Mouse (Mus musculus) neural tube, embryonic 13.5 days (tissue): Measurements from ENCODE around the gene Osbp. TPM values are rescaled to one million over a fixed set of nuclear protein-coding genes. Genes with fewer than 3 reads are reported as not detected.

Source experiments
- ATAC-seq: fragments of 200-750 bp; cut with Nextera tagmentation; 2 replicates; pipeline ENCODE4 v1.8.0; 2017; ENCODE audit warnings: low read depth, mild to moderate bottlenecking, moderate TSS enrichment, moderate library complexity
- H3K27ac ChIP-seq: fragments of 300-500 bp; sonication (generic); replicated peaks from 2 replicates; pipeline ENCODE4 v1.5.1; 2015; ENCODE audit warnings: moderate library complexity, mild to moderate bottlenecking, inconsistent platforms
- H3K27me3 ChIP-seq: fragments of 300-500 bp; sonication (generic); 2 replicates; pipeline ENCODE4 v1.6.1; 2015; ENCODE audit warnings: mild to moderate bottlenecking, inconsistent platforms
- H3K36me3 ChIP-seq: fragments of 300-500 bp; sonication (generic); 2 replicates; pipeline ENCODE4 v1.6.1; 2015; ENCODE audit warnings: mild to moderate bottlenecking, inconsistent platforms
- H3K4me1 ChIP-seq: fragments of 300-500 bp; sonication (generic); replicated peaks from 2 replicates; pipeline ENCODE4 v1.6.1; 2015; ENCODE audit warnings: inconsistent platforms
- H3K4me2 ChIP-seq: fragments of 300-500 bp; sonication (generic); 2 replicates; pipeline ENCODE4 v1.6.1; 2015; ENCODE audit warnings: inconsistent platforms, mild to moderate bottlenecking, moderate library complexity
- H3K4me3 ChIP-seq: fragments of 300-500 bp; sonication (generic); 2 replicates; pipeline ENCODE4 v1.5.1; 2015; ENCODE audit warnings: mild to moderate bottlenecking, inconsistent platforms
- H3K9ac ChIP-seq: fragments of 300-500 bp; sonication (generic); 2 replicates; pipeline ENCODE4 v1.6.1; 2015; ENCODE audit warnings: moderate library complexity, mild to moderate bottlenecking, inconsistent platforms
- H3K9me3 ChIP-seq: fragments of 300-500 bp; sonication (generic); 2 replicates; pipeline ENCODE4 v1.6.1; 2016; ENCODE audit warnings: inconsistent platforms
- WGBS: fragments of 180-500 bp; shearing (Covaris S2); methylation state at CpG from one replicate; pipeline ENCODE4 v1.1.7; 2015; 5-methylcytosine and 5-hydroxymethylcytosine counted together
- polyA plus RNA-seq: library from polyadenylated mRNA; unstranded; fragments of >200 nt; fragmentation: Nextera tagmentation; extraction: Ambion mirVana; gene quantifications from 2 replicates; pipeline ENCODE4 v1.2.1, GENCODE M21; 2015

The Osbp gene
- polyA plus RNA-seq, 1 experiment from 2014 or later = 4.5 TPM

DNA sequence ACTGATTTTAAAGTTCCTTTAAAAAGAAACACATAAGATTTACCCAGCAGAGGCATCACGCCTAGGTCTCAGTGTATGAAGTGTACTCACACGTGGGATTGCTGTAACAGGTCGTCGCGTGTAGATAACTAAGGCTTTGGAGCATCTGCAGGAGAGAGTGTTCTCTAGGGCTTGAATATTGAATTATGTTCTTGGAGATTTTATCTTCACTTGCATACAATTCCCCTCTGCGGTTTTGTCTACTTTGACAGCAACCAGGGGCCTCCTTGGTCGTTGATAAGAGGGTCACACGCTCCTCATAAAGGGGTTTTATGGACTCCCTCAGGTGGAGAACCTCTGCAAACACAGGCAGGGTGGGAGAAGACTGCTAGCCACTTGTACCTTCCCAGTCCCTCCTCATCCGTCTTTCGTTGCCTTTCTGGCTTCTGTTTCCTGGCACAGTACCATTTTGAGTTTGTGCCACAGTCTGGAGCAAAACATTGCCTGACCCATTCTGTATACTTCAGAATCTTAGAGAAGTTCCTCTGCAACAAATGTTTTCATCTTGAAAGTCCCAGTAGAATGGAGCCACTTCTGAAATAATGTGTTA, 26.8 kb downstream of the Osbp start:
- H3K4me1 ChIP-seq = no peaks in the 10 kb centered on the region
- peaks cover 79% of the 10 kb centered on the region for H3K36me3 ChIP-seq
- H3K9me3 ChIP-seq = no peaks in the 10 kb centered on the region
- no peak for ATAC-seq
- 90% methylated on average over 10 of the region's 10 CpGs for WGBS
- no peak overlapping the region for H3K9ac ChIP-seq
- H3K4me3 ChIP-seq = no peak overlapping the region
- no peak overlapping the region for H3K4me2 ChIP-seq
- no peak overlapping the region for H3K27ac ChIP-seq
- H3K27me3 ChIP-seq = no peaks in the 10 kb centered on the region

DNA sequence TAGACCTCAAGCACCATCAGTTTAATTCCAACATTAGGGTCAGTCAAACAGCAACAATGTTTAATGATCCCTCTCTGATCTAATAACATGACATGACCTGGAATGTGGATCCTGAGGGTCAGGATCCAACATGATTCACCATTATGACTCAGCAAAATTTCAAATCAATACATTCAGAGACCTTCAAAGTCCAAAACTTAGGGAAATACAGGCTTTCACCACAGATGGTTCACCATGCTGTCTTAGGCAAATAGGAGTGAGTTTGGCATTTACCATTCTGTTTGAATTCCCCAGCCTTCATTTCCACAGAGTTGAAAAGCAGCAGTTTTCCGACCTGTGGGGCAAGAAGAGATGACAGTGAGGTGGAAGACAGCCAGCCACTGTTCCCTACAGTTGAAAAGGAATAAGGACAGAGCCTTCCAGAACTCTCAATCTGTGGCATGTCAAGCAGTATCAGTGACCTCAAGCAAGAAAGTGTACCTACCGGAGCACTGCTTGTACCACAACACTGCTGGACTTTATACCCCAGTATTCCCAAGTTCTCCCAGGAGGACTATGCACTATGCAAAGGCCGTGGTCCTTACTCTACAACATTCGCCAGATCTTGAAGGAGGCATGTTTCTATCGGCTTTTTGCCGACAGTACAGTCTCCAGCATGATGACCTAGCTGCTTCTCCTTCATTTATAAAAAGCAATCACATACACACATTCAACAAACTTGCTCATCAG, 29.1 kb downstream of the Osbp start:
- Histone ChIP-seq H3K4me3 (no peak overlapping the region), H3K27me3 (no peaks in the 10 kb centered on the region), H3K36me3 (peaks cover 57% of the 10 kb centered on the region), H3K4me2 (no peak overlapping the region), H3K4me1 (no peaks in the 10 kb centered on the region), H3K9ac (no peak overlapping the region), H3K27ac (no peak overlapping the region), H3K9me3 (no peaks in the 10 kb centered on the region)
- ATAC-seq = no peak
- 93% methylated on average over 6 of the region's 6 CpGs for WGBS

DNA sequence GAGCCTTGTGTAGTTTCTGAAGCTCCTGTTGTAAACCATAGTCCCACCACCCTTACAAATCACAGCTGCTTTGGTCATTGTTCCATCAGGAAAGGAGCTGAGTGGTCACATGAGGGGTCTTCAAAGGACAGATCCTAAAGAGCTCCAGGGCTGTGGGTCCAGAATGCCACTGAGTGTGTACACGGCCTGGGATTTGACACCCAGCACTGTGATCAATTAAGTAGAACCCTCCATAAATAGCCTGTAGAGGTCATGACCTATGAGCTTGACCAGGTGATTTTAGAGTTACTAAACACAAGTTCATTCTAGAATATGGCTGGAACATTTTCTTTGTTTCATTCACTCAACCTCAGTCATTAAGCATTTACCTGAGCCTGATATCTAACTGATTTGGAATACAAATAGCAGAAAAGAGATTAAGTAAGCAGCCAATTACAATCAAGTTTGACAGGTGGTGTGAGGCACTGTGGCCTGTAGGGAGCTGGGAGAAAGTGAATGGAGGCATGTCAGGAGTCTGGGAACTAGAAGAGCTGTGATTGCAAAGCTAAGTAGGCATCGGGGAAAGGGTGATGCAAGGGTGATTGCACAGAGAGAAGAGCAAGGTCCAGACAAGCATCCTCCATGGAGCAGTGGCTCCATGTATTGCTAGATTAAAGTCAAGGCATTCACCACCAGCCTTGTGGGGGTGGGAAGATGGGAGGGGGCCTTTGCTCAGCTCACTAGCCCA, 30.1 kb downstream of the Osbp start:
- H3K9me3 ChIP-seq = no peaks in the 10 kb centered on the region
- no peak; the same call in 1 of the 2 replicates for ATAC-seq

DNA sequence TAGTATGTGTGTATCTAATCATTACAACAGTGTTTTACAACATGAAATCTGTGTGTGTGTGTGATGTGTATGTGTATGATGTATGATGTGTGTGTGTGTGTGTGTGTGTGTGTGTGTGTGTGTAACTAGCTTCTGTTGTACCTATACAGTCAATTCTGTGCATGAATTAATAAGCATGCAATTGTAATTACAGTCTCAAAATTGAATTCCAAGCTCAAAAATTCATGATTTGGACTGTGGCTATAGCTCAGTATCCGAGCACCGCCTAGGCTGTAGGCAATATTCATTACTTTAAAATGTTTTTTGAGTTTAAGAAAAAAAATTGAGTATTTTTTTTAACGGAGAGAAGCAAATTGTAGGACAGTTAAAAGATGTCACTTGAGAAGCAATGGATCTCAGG, 35.9 kb downstream of the Osbp start:
- H3K4me1 ChIP-seq = peaks cover 15% of the 10 kb centered on the region
- H3K27me3 ChIP-seq = no peaks in the 10 kb centered on the region
- H3K9ac ChIP-seq = no peak overlapping the region
- no peak for ATAC-seq
- H3K36me3 ChIP-seq = no peaks in the 10 kb centered on the region
- H3K9me3 ChIP-seq = no peaks in the 10 kb centered on the region
- no peak overlapping the region for H3K27ac ChIP-seq
- no peak overlapping the region for H3K4me2 ChIP-seq
- no peak overlapping the region for H3K4me3 ChIP-seq
- WGBS = 22% methylated on average over 3 of the region's 3 CpGs

More for the DNA sequence above, 30.1 kb downstream of the Osbp start:
- WGBS = 72% methylated on average over 2 of the region's 2 CpGs
- no peak overlapping the region for H3K4me3 ChIP-seq
- H3K4me2 ChIP-seq = no peak overlapping the region
- peaks cover 48% of the 10 kb centered on the region for H3K36me3 ChIP-seq
- H3K27me3 ChIP-seq = no peaks in the 10 kb centered on the region
- H3K9ac ChIP-seq = no peak overlapping the region
- no peak overlapping the region for H3K27ac ChIP-seq
- no peaks in the 10 kb centered on the region for H3K4me1 ChIP-seq

DNA sequence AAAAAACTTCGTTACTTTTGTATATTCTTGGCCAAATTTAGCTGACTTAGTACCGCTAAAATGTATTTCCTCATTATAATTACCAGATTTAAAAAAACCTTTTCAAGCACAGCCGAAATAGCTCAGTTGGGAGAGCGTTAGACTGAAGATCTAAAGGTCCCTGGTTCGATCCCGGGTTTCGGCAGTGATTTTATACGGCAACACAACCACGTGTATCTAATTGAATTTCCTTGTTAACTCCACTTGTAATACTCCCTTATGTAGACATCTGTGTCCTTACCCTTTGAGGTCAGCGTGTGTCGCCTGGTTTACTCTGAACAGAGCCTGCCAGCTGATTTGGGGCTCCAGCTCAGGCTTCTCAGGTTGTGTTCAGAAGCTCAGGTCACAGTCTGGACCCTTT, 36.4 kb downstream of the Osbp start:
- Histone ChIP-seq H3K4me2 (peak overlapping the region; percentile 39), H3K4me1 (peaks cover 19% of the 10 kb centered on the region), H3K36me3 (no peaks in the 10 kb centered on the region), H3K27ac (no peak overlapping the region), H3K4me3 (peak overlapping the region; percentile 18), H3K9ac (no peak overlapping the region), H3K9me3 (no peaks in the 10 kb centered on the region), H3K27me3 (no peaks in the 10 kb centered on the region)
- 3% methylated on average over 11 of the region's 11 CpGs for WGBS
- no peak for ATAC-seq

DNA sequence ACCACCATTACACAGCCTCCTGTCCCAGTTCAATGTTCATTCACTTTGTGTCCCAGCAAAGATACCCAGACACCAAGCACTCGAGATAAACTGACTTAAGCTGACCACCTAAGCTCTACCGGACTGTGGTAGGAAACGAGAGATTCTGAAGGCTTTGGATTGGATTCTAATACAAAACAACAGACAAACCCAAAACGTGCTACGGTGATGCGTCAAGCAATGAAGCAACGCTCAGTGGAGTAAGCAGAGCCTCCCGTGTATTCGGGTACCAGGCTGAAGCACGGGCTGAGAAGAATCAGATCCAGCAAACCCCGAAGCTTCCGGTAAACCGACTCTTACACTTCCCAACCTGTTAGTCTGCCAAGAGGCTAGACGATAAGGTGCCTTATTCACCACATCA, 37.0 kb downstream of the Osbp start:
- Histone ChIP-seq H3K4me2 (peak overlapping the region; percentile 39), H3K4me1 (peaks cover 25% of the 10 kb centered on the region), H3K9ac (no peak overlapping the region), H3K4me3 (peak overlapping the region; percentile 18), H3K27ac (no peak overlapping the region), H3K36me3 (no peaks in the 10 kb centered on the region), H3K9me3 (no peaks in the 10 kb centered on the region), H3K27me3 (no peaks in the 10 kb centered on the region)
- ATAC-seq = no peak
- WGBS = 46% methylated on average over 14 of the region's 14 CpGs

DNA sequence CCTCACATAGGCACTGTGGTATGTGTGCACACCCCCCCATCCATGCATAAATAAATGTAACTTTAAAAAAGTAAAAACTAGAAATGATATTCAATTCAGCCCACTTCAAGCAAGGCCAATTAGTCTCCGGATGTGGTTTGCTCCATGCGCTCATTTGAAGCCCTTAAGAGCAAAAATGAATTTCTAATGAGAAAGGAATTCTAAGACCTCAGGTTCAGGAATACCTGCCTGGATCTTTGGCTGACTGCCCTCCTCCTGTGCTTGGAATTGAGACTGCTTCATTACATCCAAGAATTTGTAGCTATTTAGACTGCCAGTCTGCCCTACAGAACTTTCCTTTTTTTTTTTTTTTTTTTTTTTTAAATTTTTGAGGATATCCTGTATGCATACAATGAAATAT, 37.8 kb downstream of the Osbp start:
- Histone ChIP-seq H3K9ac (no peak overlapping the region), H3K9me3 (no peaks in the 10 kb centered on the region), H3K4me2 (no peak overlapping the region), H3K4me3 (no peak overlapping the region), H3K27ac (no peak overlapping the region), H3K36me3 (no peaks in the 10 kb centered on the region), H3K4me1 (peaks cover 25% of the 10 kb centered on the region), H3K27me3 (no peaks in the 10 kb centered on the region)
- WGBS = 90% methylated on average over 2 of the region's 2 CpGs
- no peak for ATAC-seq

DNA sequence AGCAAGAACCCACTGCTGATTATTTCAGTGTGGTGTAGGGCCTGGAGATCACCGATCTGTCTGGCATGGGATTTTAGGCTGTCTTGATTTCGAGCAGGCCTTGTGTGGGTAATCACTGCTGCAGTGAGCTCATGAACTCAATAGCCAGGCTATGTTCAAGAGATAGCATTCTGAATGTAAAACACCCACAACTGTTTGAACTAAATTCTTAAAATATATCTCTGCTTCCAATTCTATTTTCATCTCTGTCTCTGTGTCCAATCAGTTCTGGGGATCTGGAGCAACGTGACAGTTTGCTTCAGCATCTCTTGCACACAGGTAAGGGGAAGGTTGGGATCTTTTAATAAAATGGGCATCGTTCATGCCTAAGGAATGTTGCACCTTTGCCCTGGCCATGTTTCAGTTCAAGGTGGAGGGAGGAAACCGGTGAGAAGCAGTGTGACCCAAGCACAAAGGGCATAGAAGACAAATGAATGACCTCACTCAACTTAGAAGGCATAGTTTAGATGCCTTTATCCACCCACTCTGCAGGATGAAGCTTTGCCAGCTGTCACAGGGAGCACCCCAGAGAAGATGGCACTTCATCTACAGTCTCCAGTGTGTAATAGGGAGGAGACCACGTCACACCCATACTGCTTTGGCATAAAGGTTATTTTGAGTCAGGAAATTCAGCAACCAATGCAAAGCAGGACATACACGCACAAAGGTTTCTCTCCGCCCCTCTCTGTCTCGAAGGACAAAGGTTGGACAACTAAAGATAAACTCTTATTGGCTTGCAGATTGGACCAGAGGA, 38.7 kb downstream of the Osbp start:
- no peaks in the 10 kb centered on the region for H3K36me3 ChIP-seq
- no peak for ATAC-seq
- H3K9ac ChIP-seq = peak overlapping the region; percentile 67; the same call in 1 of the 2 replicates
- peaks cover 25% of the 10 kb centered on the region for H3K4me1 ChIP-seq
- H3K27ac ChIP-seq = peak overlapping the region; percentile 77
- no peaks in the 10 kb centered on the region for H3K9me3 ChIP-seq
- H3K4me3 ChIP-seq = peak overlapping the region; percentile 62
- 62% methylated on average over 9 of the region's 9 CpGs for WGBS
- peak overlapping the region; percentile 57 for H3K4me2 ChIP-seq
- no peaks in the 10 kb centered on the region for H3K27me3 ChIP-seq

DNA sequence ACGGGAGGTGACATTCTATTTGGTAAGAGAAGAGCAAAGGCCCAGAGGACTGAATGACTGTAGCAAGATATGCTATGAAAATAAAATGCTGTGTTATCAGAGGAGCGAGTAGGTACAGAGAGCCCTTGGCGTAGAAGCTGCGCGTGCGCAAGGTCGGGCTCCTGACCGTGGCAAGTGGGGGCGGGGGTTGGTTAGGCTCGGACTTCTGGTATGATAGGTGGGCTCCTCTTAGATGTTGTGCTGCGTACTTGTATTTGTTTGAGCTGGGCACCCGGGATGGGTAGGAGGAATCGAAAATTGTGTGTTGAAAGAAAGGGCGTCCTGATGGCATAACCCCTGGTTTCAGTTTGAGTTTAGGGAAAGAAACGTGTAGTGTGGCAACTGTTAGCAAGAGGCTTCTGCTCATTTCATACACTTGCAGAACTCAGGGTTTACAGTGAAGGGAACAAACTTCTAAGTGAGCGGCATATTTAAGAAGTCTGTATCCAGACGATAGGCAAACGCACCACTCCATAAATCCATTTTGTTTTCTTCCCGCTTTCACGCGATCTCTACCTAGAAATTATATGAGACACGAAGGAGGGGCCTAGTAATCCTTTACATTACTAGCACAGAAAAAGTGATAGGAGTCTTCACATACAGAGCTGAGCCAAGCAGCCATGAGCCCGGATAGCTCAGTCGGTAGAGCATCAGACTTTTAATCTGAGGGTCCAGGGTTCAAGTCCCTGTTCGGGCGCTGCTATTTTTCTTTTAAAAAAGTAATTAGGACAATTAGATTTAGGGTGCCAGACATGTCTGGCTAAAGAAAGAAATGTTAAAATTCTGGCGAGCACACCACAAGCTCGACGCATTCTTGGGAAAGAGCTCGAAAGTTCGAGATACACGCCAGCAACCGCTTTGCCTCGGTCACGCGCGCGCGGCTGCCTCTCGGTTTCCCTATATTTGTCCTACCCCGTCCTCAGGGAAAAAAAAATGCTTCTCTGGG, 39.9 kb downstream of the Osbp start:
- WGBS = under 1% methylated on average over 41 of the region's 41 CpGs
- peaks cover 25% of the 10 kb centered on the region for H3K4me1 ChIP-seq
- no peaks in the 10 kb centered on the region for H3K36me3 ChIP-seq
- no peaks in the 10 kb centered on the region for H3K27me3 ChIP-seq
- H3K4me2 ChIP-seq = peak overlapping the region; percentile 57
- H3K9ac ChIP-seq = peak overlapping the region; percentile 67
- H3K27ac ChIP-seq = peak overlapping the region; percentile 77
- peak; percentile 87 for ATAC-seq
- H3K4me3 ChIP-seq = peak overlapping the region; percentile 62
- no peaks in the 10 kb centered on the region for H3K9me3 ChIP-seq

DNA sequence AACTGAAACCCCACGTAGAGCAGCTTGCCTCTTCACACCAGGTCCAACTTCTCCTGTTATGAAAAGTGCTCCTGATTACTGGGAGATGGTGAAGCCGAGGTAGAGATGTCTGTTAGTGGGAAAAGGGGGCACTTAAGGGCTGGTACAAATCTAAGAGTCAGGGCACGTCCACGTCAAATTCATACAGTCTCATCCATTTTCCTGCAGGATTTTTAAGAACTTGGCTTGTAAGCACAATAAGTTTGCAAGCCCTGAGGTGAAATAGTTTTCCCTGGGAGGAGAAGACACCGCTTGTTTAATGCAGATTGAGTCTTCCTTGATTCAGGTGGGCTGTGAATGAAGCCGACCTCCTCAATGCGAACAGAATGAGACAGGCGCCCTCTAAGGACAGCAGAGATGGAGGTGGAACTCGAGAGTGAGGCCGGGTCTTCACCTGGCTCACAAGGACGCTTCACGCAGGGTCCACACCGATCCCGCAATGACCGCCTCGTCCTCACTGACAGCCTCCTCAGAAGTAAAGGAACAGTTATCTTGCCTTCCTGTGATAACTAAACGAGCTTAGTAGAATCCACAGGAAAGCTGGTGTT, 40.7 kb downstream of the Osbp start:
- peak overlapping the region; percentile 39 for H3K27ac ChIP-seq
- peak overlapping the region; percentile 65 for H3K9ac ChIP-seq
- no peaks in the 10 kb centered on the region for H3K27me3 ChIP-seq
- WGBS = 1% methylated on average over 17 of the region's 17 CpGs
- H3K36me3 ChIP-seq = no peaks in the 10 kb centered on the region
- no peaks in the 10 kb centered on the region for H3K9me3 ChIP-seq
- ATAC-seq = no peak
- peak overlapping the region; percentile 62 for H3K4me3 ChIP-seq
- peak overlapping the region; percentile 57 for H3K4me2 ChIP-seq
- H3K4me1 ChIP-seq = peaks cover 25% of the 10 kb centered on the region
